Mouse (Mus musculus) MEL (cell line): ENCODE data around the gene Morn1. TPM values are rescaled to one million over a fixed set of nuclear protein-coding genes. Genes with fewer than 3 reads are reported as not detected.
A peak's percentile ranks its signal among the peaks of the same experiment; 100 is the strongest.

Experiments
- DNase-seq: peaks from one replicate; pipeline ENCODE4 v3.0.0; 2011; ENCODE audit warnings: low read depth, low spot score
- H3K27ac ChIP-seq: 2 replicates; pipeline ENCODE4 v1.5.1; 2012; ENCODE audit warnings: low read depth, mild to moderate bottlenecking, control low read depth, low read length, moderate library complexity; ENCODE audit not compliant: control insufficient read depth
- H3K27me3 ChIP-seq, 2 experiments: fragments of 150-350 bp in 1 of 2; sonication (generic) in 1 of 2; 2 replicates each; pipeline ENCODE4 v1.6.1; 2012; ENCODE audit warnings: low read length in 2 of 2, mild to moderate bottlenecking in 2 of 2, improper control_type of control experiment in 1 of 2, moderate library complexity in 1 of 2; ENCODE audit not compliant: insufficient read depth in 2 of 2, control insufficient read depth in 1 of 2
- H3K36me3 ChIP-seq, 2 experiments: 2 replicates each; pipeline ENCODE4 v1.6.1; 2012 to 2014; ENCODE audit warnings: low read length in 2 of 2, improper control_type of control experiment in 1 of 2, inconsistent platforms in 1 of 2, mild to moderate bottlenecking in 1 of 2; ENCODE audit not compliant: insufficient read depth in 2 of 2, control insufficient read depth in 1 of 2
- H3K4me1 ChIP-seq, 2 experiments: fragments of 150-350 bp in 1 of 2; sonication (generic) in 1 of 2; 2 replicates each; pipeline ENCODE4 v1.6.1; 2012; ENCODE audit warnings: low read length in 2 of 2, improper control_type of control experiment in 1 of 2, mild to moderate bottlenecking in 1 of 2; ENCODE audit not compliant: insufficient read depth in 2 of 2, control insufficient read depth in 1 of 2
- H3K4me3 ChIP-seq, 2 experiments: fragments of 150-350 bp in 1 of 2; sonication (generic) in 1 of 2; 2 replicates each; pipeline ENCODE4 v1.5.1; 2012; ENCODE audit warnings: low read depth in 2 of 2, low read length in 2 of 2, mild to moderate bottlenecking in 2 of 2, moderate library complexity in 2 of 2, control low read depth in 1 of 2, improper control_type of control experiment in 1 of 2; ENCODE audit not compliant: control insufficient read depth in 1 of 2, insufficient read depth in 1 of 2
- H3K79me2 ChIP-seq: 2 replicates; pipeline ENCODE4 v1.6.1; 2012; ENCODE audit warnings: mild to moderate bottlenecking, low read length, moderate library complexity; ENCODE audit not compliant: control insufficient read depth, poor library complexity, insufficient read depth
- H3K9ac ChIP-seq: 2 replicates; pipeline ENCODE4 v1.6.1; 2012; ENCODE audit warnings: low read depth, mild to moderate bottlenecking, control low read depth, low read length, moderate library complexity; ENCODE audit not compliant: control insufficient read depth, poor library complexity, severe bottlenecking
- H3K9me3 ChIP-seq: fragments of 150-350 bp; sonication (generic); replicated peaks from 2 replicates; pipeline ENCODE4 v1.6.1; 2012; ENCODE audit warnings: mild to moderate bottlenecking, low read length, improper control_type of control experiment, moderate library complexity; ENCODE audit not compliant: insufficient read depth
- CTCF ChIP-seq, 3 experiments: IDR thresholded peaks in 2 of 3; conservative IDR thresholded peaks in 1 of 3; 2 replicates each; pipeline ENCODE4 v1.5.1; 2011 to 2012; ENCODE audit warnings: low read length in 3 of 3, low read depth in 2 of 3, mild to moderate bottlenecking in 2 of 3, improper control_type of control experiment in 1 of 3, inconsistent platforms in 1 of 3, mixed read lengths in 1 of 3, moderate library complexity in 1 of 3; ENCODE audit not compliant: control insufficient read depth in 1 of 3, insufficient read depth in 1 of 3, poor library complexity in 1 of 3, severe bottlenecking in 1 of 3
- ETS1 ChIP-seq: IDR thresholded peaks from 2 replicates; pipeline ENCODE4 v1.6.1; 2012; ENCODE audit warnings: low read depth, mild to moderate bottlenecking, inconsistent platforms, low read length, improper control_type of control experiment, moderate library complexity
- GABPA ChIP-seq: IDR thresholded peaks from 2 replicates; pipeline ENCODE4 v1.6.1; 2012; ENCODE audit warnings: low read depth, mild to moderate bottlenecking, inconsistent platforms, low read length, improper control_type of control experiment, moderate library complexity
- GATA1 ChIP-seq: IDR thresholded peaks from 2 replicates; pipeline ENCODE4 v1.6.1; 2011; ENCODE audit warnings: low read depth, low read length, improper control_type of control experiment
- MAFK ChIP-seq: IDR thresholded peaks from 2 replicates; pipeline ENCODE4 v1.6.1; 2011; ENCODE audit warnings: low read depth, mild to moderate bottlenecking, low read length, improper control_type of control experiment, borderline replicate concordance
- MAX ChIP-seq: IDR thresholded peaks from 2 replicates; pipeline ENCODE4 v1.6.1; 2011; ENCODE audit warnings: low read length, improper control_type of control experiment
- MYB ChIP-seq: IDR thresholded peaks from 2 replicates; pipeline ENCODE4 v1.6.1; 2011; ENCODE audit warnings: mild to moderate bottlenecking, low read depth, low read length, improper control_type of control experiment
- POLR2AphosphoS2 ChIP-seq: IDR thresholded peaks from 2 replicates; pipeline ENCODE4 v1.6.1; 2011; ENCODE audit warnings: low read length, improper control_type of control experiment
- RCOR1 ChIP-seq: IDR thresholded peaks from 2 replicates; pipeline ENCODE4 v1.6.1; 2012; ENCODE audit warnings: low read depth, mild to moderate bottlenecking, inconsistent platforms, low read length, improper control_type of control experiment
- UBTF ChIP-seq: IDR thresholded peaks from 2 replicates; pipeline ENCODE4 v1.6.1; 2012; ENCODE audit warnings: low read depth, mild to moderate bottlenecking, inconsistent platforms, low read length, improper control_type of control experiment, moderate library complexity, borderline replicate concordance; ENCODE audit not compliant: insufficient read depth
- ZC3H11A ChIP-seq: IDR thresholded peaks from 2 replicates; pipeline ENCODE4 v1.6.1; 2012; ENCODE audit warnings: low read depth, mild to moderate bottlenecking, inconsistent platforms, low read length, improper control_type of control experiment
- ZKSCAN1 ChIP-seq: IDR thresholded peaks from 2 replicates; pipeline ENCODE4 v1.6.1; 2012; ENCODE audit warnings: low read depth, mild to moderate bottlenecking, inconsistent platforms, low read length, improper control_type of control experiment, moderate library complexity
- ZNF384 ChIP-seq: IDR thresholded peaks from 2 replicates; pipeline ENCODE4 v1.6.1; 2012; ENCODE audit warnings: low read depth, mild to moderate bottlenecking, inconsistent platforms, low read length, improper control_type of control experiment
- polyA plus RNA-seq, 2 experiments: library from polyadenylated mRNA; stranded (reverse) in 1 of 2; unstranded in 1 of 2; fragments of >175 nt in 1 of 2; fragments of >200 nt in 1 of 2; gene quantifications; 2 replicates each; pipeline versions ENCODE4 v1.2.1 to v1.2.4; 2012; ENCODE audit warnings: low replicate concordance in 2 of 2, low read depth in 1 of 2; ENCODE audit not compliant: insufficient read length in 2 of 2, insufficient read depth in 1 of 2, missing spikeins in 1 of 2
- total RNA-seq: library from RNA; depleted of rRNA; stranded (reverse); fragments of 300-350 nt; gene quantifications from 2 replicates; pipeline ENCODE4 v1.2.3, GENCODE M21; 2012

Gene Morn1
- total and polyA plus RNA-seq, 3 experiments: 4.1 to 4.4 TPM; not detected in 1

DNA sequence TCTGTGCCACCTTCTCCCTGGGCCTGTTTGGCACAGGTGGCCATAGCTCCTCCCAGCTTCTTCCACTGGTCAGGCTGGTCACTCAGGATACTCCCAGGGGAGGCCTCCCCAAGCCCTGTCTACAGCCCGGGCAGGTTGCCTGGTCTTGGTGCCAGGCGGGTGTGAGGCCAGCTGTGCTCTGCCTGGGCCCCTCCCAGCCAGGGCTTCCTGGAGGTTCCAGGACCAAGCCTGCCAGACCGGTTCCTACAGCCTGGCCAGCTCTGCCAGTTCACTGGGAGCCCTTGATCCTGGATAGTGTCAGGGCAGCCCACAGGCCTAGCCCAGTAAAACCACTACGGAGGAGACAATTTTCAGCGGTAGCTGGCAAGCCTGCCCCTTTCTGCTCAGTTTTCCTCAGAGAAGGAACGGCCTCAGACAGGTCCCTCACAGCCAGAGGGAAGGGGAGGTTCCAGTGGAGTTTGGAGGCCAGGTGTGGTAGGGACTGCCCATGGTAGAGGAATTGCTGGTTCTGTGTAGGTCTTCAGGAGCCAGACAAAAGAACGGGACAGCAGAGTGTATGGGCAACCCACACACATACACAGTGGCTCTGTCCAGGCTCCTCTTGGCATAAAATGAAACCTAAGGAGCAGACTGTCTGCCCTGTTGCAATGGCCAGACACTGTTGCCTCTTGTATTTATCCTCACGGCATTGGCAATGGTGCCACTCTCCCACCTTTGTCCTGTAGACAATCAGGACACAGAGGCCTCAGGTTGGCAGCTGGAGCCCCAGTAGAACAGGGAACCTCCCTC is 62.7 kb downstream of the Morn1 start:
- Histone ChIP-seq H3K36me3 (peaks cover 0 to 5% of the 10 kb centered on the region in 2 experiments; a peak in 2 of 4 replicates), H3K9ac (no peak overlapping the region), H3K4me1 (peaks cover 13 to 24% of the 10 kb centered on the region in 2 experiments), H3K79me2 (peaks cover 5% of the 10 kb centered on the region; the same call in 1 of the 2 replicates), H3K27ac (no peak overlapping the region)
- DNase-seq: no peak
- TF ChIP-seq GATA1 (no peak), RCOR1 (no peak), ETS1 (no peak), GABPA (no peak), MAX (no peak), ZNF384 (no peak), ZC3H11A (no peak), MYB (no peak), POLR2AphosphoS2 (no peak), CTCF (IDR thresholded peaks at IDR 0.05 in 2 of 3, conservative IDR thresholded peaks at IDR 0.05 in 1 of 3; ENCODE audit: control insufficient read depth in 1 of 3, insufficient read depth in 1 of 3, low read depth in 2 of 3, low read length in 3 of 3, poor library complexity in 1 of 3, severe bottlenecking in 1 of 3) (no peak), ZKSCAN1 (no peak), UBTF (no peak)
- TF ChIP-seq, all 39 proteins: peak for 0
- Histone ChIP-seq H3K4me3 (no peak overlapping the region), H3K27me3 (no peaks in the 10 kb centered on the region), H3K9me3 (no peaks in the 10 kb centered on the region)

DNA sequence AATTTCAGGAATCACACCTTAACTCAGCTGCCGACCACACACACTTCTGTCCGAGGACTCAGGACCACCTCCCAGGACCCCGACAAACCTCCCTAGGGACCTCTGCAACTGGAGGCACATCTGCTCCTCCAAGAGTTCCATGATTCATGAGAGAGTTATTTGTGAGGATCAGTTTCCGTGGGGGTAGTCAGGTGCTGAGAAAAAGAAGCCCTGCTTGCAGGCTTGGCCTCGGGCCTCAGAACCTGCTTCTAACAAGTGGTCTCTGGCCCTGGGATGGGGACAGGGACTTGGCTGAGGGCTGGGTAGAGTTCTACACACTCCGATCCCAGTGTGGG is 63.5 kb downstream of the Morn1 start:
- Histone ChIP-seq H3K36me3 (peaks cover 0 to 5% of the 10 kb centered on the region in 2 experiments; a peak in 2 of 4 replicates), H3K9ac (peak overlapping the region; percentile 83), H3K9me3 (no peaks in the 10 kb centered on the region), H3K27ac (no peak overlapping the region; the same call in 1 of the 2 replicates), H3K27me3 (no peaks in the 10 kb centered on the region), H3K79me2 (peaks cover 5% of the 10 kb centered on the region; the same call in 1 of the 2 replicates), H3K4me3 (peak overlapping the region in 1 of 2 experiments; percentile 59; a peak in 2 of 4 replicates), H3K4me1 (peaks cover 13 to 24% of the 10 kb centered on the region in 2 experiments)
- no peak for TF ChIP-seq MAFK
- no peak for DNase-seq
